Mouse (Mus musculus): ENCODE measurements at regions not wholly inside any gene's neighbourhood (a gene's known extent, or its start where the extent isn't known, plus 50 kb on each side); places are given as distances from the start of the nearest gene placed in this dataset.

- Histone ChIP-seq H3K9me3 (no peaks in the 10 kb centered on the region), H3K27me3 (replicated peaks) (no peaks in the 10 kb centered on the region), H3K9ac (no peak overlapping the region), H3K36me3 (no peaks in the 10 kb centered on the region), H3K4me3 (no peak overlapping the region), H3K27ac (replicated peaks) (no peak overlapping the region), H3K4me1 (no peaks in the 10 kb centered on the region), H3K4me2 (no peak overlapping the region)
- no peak for ATAC-seq (ENCODE audit: extremely low read depth, insufficient number of reproducible peaks, low FRiP score, low TSS enrichment)
- WGBS = 61% methylated on average over 8 of the region's 8 CpGs
Observed at GRCm38 (mm10) chr4:90797472-90797871, 578.9 kb downstream of the Zfp352 start.
